Mouse (Mus musculus) kidney, adult 2 months (tissue): Measurements from ENCODE around the gene Tfcp2. TPM values are rescaled to one million over a fixed set of nuclear protein-coding genes. Genes with fewer than 3 reads are reported as not detected.

Experiments
- DNase-seq: peaks from one replicate; pipeline ENCODE4 v3.0.0; 2021
- H3K27ac ChIP-seq: fragments of 200-500 bp; 2 replicates; pipeline ENCODE4 v1.5.1; 2012; ENCODE audit warnings: low read depth, low read length, control low read depth, inconsistent platforms; ENCODE audit not compliant: insufficient read depth
- H3K27me3 ChIP-seq: fragments of 200-500 bp; replicated peaks from 2 replicates; pipeline ENCODE4 v1.6.1; 2012; ENCODE audit warnings: mild to moderate bottlenecking, moderate library complexity, low read length, inconsistent platforms; ENCODE audit not compliant: control insufficient read depth, insufficient read depth
- H3K36me3 ChIP-seq: fragments of 200-500 bp; 2 replicates; pipeline ENCODE4 v1.6.1; 2012; ENCODE audit warnings: mild to moderate bottlenecking, moderate library complexity, low read length, inconsistent platforms; ENCODE audit not compliant: control insufficient read depth, insufficient read depth
- H3K4me1 ChIP-seq: fragments of 200-500 bp; 2 replicates; pipeline ENCODE4 v1.6.1; 2011; ENCODE audit warnings: low read length; ENCODE audit not compliant: control insufficient read depth, insufficient read depth
- H3K4me3 ChIP-seq: fragments of 200-500 bp; 2 replicates; pipeline ENCODE4 v1.5.1; 2011; ENCODE audit warnings: mild to moderate bottlenecking, low read depth, low read length, control low read depth; ENCODE audit not compliant: insufficient read depth
- CTCF ChIP-seq: fragments of 200-500 bp; conservative IDR thresholded peaks from 2 replicates; pipeline ENCODE4 v1.5.1; 2011; ENCODE audit warnings: low read depth, mild to moderate bottlenecking, control low read depth, low read length, moderate library complexity, mixed read lengths; ENCODE audit not compliant: insufficient read depth, insufficient read length
- POLR2A ChIP-seq: fragments of 200-500 bp; IDR thresholded peaks from one replicate; pipeline ENCODE4 v1.6.1; 2011; ENCODE audit warnings: low read depth, low read length, control low read depth
- WGBS: fragments of 180-500 bp; shearing (Covaris S2); methylation state at CpG from one replicate; pipeline ENCODE4 v1.1.7; 2018; 5-methylcytosine and 5-hydroxymethylcytosine counted together
- polyA plus RNA-seq: library from polyadenylated mRNA; depleted of rRNA; stranded (reverse); fragments of >200 nt; gene quantifications from 2 replicates; pipeline ENCODE4 v1.2.3, GENCODE M21; 2012

Tfcp2 gene
- polyA plus RNA-seq, 1 experiment: 20.6 TPM

DNA sequence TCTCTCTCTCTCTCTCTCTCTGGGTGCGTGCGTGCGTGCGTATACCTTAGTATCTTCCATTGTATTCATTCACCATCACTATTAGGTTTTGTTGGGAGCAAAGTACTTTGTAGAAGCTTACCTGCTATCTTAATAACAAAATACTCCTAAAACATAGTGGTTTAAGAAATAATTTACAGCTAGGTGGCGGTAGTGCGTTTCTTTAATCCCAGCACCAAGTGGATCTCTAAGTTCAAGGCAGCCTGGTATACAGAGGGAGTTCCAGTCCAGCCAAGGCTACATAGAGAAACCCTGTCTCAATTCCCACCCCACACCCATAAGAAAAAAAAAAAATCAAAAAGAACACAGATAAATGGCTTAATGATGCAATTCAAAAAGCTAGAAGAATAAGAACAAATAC is 13.9 kb downstream of the Tfcp2 start:
- WGBS: 79% methylated on average over 6 of the region's 6 CpGs

DNA sequence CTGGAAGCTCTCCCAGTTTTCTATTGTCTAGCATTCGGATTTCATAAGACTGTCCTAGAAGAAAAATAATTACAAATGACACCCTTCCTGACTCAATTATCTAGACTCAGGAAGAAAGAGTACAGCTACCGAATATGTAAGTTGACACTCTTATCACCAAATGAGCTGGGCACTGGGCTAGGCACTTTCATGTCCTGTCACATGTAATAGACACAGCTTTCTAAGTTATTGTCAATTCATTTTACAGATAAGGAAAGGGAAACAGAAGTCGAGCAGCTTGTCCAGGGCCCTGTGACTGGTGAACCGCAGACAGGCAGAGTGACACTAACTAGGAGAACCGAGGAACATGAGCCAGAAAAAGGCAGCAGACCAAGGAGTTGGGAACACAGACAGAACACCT is 23.9 kb downstream of the Tfcp2 start:
- H3K27ac ChIP-seq: no peak overlapping the region
- H3K4me3 ChIP-seq: no peak overlapping the region
- WGBS: 50% methylated on average over 5 of the region's 5 CpGs
- TF ChIP-seq CTCF (no peak), POLR2A (no peak)
- no peak for DNase-seq
- H3K36me3 ChIP-seq: no peaks in the 10 kb centered on the region; the same call in 1 of the 2 replicates
- no peaks in the 10 kb centered on the region for H3K27me3 ChIP-seq
- H3K4me1 ChIP-seq: no peaks in the 10 kb centered on the region

More for the DNA sequence above, 13.9 kb downstream of the Tfcp2 start:
- Histone ChIP-seq H3K27ac (no peak overlapping the region), H3K4me3 (no peak overlapping the region), H3K4me1 (peaks cover 8% of the 10 kb centered on the region; the same call in 1 of the 2 replicates), H3K27me3 (no peaks in the 10 kb centered on the region), H3K36me3 (no peaks in the 10 kb centered on the region; the same call in 1 of the 2 replicates)
- no peak for TF ChIP-seq POLR2A
- TF ChIP-seq CTCF: peak; percentile 42
- DNase-seq: peak; percentile 79

DNA sequence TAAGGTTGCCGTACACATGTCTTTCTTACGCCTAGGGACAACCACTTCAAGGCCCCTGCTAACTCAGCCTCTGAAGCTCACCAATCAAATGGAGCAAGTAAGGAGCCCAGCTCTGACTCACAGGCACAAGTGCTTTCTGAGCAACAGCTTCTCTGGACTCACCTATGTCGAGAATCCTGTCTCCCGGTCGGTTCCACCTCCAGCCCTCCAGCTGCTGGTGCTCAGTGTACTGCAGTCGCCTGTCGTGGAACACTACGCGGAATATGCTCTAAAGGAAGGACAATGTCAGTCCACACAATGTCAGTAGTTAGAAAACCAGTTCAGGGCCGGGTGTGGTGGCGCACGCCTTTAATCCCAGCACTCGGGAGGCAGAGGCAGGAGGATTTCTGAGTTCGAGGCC is 26.4 kb downstream of the Tfcp2 start:
- no peak overlapping the region for H3K4me3 ChIP-seq
- no peak for DNase-seq
- 93% methylated on average over 14 of the region's 14 CpGs for WGBS
- TF ChIP-seq CTCF: no peak
- TF ChIP-seq POLR2A: no peak
- H3K4me1 ChIP-seq: no peaks in the 10 kb centered on the region
- H3K36me3 ChIP-seq: no peaks in the 10 kb centered on the region; the same call in 1 of the 2 replicates
- no peak overlapping the region for H3K27ac ChIP-seq
- no peaks in the 10 kb centered on the region for H3K27me3 ChIP-seq

DNA sequence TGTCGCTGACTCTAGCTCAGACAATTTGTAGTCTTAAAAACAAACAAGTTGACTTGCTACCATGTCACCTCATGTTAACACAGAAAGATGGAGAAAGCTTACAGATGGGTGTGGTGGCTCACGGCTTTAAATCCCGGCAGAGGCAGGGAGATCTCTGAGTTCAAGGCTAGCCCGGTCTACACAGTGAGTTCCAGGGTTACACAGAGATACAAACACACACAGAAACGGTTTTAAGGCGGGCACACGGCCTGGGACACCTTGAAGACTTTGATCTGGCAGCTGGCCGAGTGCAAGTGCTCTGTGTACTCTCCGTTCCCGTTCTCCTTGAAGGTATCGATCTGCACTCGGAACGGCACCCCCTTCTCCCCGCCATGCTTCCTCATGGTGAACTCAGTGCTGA is 31.5 kb downstream of the Tfcp2 start:
- Histone ChIP-seq H3K27me3 (no peaks in the 10 kb centered on the region), H3K4me3 (no peak overlapping the region), H3K27ac (no peak overlapping the region), H3K36me3 (no peaks in the 10 kb centered on the region; the same call in 1 of the 2 replicates), H3K4me1 (no peaks in the 10 kb centered on the region)
- 79% methylated on average over 14 of the region's 14 CpGs for WGBS
- no peak for TF ChIP-seq CTCF
- no peak for TF ChIP-seq POLR2A
- DNase-seq: peak; percentile 40

DNA sequence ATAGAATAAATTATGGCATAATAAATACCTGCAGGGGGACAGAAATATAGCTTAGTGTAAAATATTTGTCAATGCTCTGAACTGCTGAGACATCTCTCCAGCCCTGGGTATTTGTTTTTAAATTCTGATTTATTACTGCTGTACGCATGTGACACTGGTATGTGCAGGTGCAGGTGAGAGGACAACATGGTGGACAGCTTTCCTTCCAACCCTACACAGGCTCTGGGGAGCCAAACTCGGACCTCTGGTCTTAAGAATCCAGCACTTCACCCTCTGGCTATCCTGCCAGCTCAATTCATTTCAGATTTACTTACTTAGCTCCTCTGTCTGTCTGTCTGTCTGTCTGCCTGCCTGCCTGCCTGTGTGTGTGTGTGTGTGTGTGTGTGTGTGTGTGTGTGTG is 36.7 kb downstream of the Tfcp2 start:
- peaks cover 2% of the 10 kb centered on the region; the same call in 1 of the 2 replicates for H3K36me3 ChIP-seq
- H3K27ac ChIP-seq: no peak overlapping the region
- 83% methylated on average over 2 of the region's 2 CpGs for WGBS
- no peaks in the 10 kb centered on the region for H3K4me1 ChIP-seq
- no peak overlapping the region for H3K4me3 ChIP-seq
- no peak for DNase-seq
- no peak for TF ChIP-seq POLR2A
- TF ChIP-seq CTCF: no peak
- no peaks in the 10 kb centered on the region for H3K27me3 ChIP-seq

DNA sequence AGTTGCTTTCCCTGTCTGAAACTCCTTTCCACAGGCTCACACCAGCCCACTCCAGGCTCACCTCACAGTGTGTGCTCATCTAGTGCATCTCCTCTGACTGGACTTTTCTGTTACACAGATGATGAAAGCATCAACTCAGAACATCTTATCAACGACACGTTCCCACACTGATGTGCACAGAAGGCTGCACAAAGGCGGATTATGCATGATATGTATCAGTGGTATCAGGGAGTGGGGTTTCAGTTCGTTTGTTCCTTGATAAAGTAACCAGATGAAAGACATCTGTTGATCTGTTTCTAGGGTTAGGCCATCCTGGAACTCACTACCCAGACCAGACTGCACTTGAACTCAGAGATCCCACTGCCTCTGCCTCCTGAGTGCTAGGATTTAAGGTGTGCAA is 38.4 kb downstream of the Tfcp2 start:
- TF ChIP-seq CTCF: no peak
- no peak for TF ChIP-seq POLR2A
- Histone ChIP-seq H3K36me3 (peaks cover 2% of the 10 kb centered on the region; the same call in 1 of the 2 replicates), H3K4me3 (no peak overlapping the region), H3K27me3 (no peaks in the 10 kb centered on the region), H3K4me1 (no peaks in the 10 kb centered on the region), H3K27ac (no peak overlapping the region)
- no peak for DNase-seq
- 85% methylated on average over 4 of the region's 4 CpGs for WGBS

DNA sequence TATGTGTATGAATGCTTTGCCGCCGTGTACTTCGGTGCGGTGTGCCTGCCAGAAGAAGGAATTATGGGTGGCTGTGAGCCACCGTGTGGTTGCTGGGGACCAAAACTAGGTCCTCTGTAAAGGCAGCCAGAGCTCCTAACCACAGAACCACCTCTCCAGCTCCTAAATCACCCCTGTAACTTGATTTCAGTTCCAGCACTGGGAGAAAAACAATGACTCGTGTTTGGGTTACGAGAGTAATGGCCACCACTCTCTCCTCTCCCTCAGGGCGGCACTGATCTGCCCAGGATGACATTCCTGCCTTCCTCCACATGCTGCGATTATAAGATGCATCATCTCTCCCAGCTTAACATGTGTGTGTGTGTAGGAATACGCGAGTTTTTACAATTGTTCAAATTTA is 41.7 kb downstream of the Tfcp2 start:
- no peak for TF ChIP-seq CTCF
- TF ChIP-seq POLR2A: no peak
- no peaks in the 10 kb centered on the region for H3K4me1 ChIP-seq
- H3K27ac ChIP-seq: no peak overlapping the region
- H3K4me3 ChIP-seq: no peak overlapping the region
- DNase-seq: no peak
- 89% methylated on average over 11 of the region's 11 CpGs for WGBS
- no peaks in the 10 kb centered on the region for H3K27me3 ChIP-seq
- H3K36me3 ChIP-seq: peaks cover 2% of the 10 kb centered on the region; the same call in 1 of the 2 replicates
